Mouse (Mus musculus) erythroblast, embryonic 14.5 days (primary cell): ENCODE measurements around the gene Cep131.

ENCODE experiments used
- GATA1 ChIP-seq: IDR thresholded peaks from 2 replicates; pipeline ENCODE4 v1.6.1; 2012; ENCODE audit warnings: low read length, inconsistent platforms, mixed read lengths
- TAL1 ChIP-seq: IDR thresholded peaks from 3 replicates; pipeline ENCODE4 v1.6.1; 2012; ENCODE audit warnings: low read length, inconsistent platforms, mixed read lengths

GRCm38 (mm10) chr11:120111033-120111432, 24.4 kb upstream of the Cep131 start:
- TF ChIP-seq TAL1 (no peak), GATA1 (no peak)
